Mouse (Mus musculus): Measurements from ENCODE around the gene Ubl4b.

GRCm38 (mm10) chr3:107558740-107559139, 3.9 kb upstream of the Ubl4b start:
- TF ChIP-seq GATA1 (IDR thresholded peaks at IDR 0.05; ENCODE audit: borderline replicate concordance, low read length) (no peak), FLI1 (IDR thresholded peaks at IDR 0.05; ENCODE audit: low read length) (no peak)

Data from megakaryocyte, embryonic 14.5 days (primary cell).